Mouse (Mus musculus) induced T-regulatory cell, adult 2 months (primary cell): ENCODE data around the gene Zglp1.
A peak's percentile ranks its signal among the peaks of the same experiment; 100 is the strongest.
"Not testable (repeated sequence)": the region's sequence is repeated elsewhere in the genome, so short reads cannot be mapped to it uniquely, and the experiment has no call there.

Experiments
- DNase-seq: peaks from one replicate; pipeline ENCODE4 v3.0.0-alpha.2; 2012; ENCODE audit warnings: low read depth

Gene Zglp1

GRCm38 (mm10) chr9:21072641-21073040 lies 5.7 kb upstream of the Zglp1 start:
- DNase-seq = peak; percentile 37

DNA sequence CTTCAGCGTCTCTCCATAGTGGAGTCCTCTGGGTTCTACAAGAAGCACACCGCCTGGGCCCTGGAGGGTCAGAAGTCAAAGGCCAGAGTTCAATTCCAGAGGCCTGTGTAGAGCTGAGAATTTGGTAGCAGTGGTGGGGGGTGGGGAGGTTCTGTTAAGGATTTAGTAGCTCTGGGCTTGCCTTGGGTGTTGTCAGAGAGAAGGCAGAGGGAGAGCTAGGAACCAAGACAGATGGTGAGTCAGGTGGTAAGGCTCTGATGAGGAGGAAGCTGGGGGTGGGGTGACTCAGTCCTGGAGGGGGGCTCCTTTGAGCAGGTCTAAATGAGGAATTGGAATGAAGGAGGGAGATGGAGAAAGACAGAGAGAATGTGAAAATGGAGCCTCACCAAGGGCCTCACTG lies 4.0 kb downstream of the Zglp1 start:
- DNase-seq = no peak

- no peak for DNase-seq
Measured at GRCm38 (mm10) chr9:21051578-21051977, 15.3 kb downstream of the Zglp1 start.

GRCm38 (mm10) chr9:21045235-21045634 lies 21.7 kb downstream of the Zglp1 start:
- DNase-seq = no peak

DNA sequence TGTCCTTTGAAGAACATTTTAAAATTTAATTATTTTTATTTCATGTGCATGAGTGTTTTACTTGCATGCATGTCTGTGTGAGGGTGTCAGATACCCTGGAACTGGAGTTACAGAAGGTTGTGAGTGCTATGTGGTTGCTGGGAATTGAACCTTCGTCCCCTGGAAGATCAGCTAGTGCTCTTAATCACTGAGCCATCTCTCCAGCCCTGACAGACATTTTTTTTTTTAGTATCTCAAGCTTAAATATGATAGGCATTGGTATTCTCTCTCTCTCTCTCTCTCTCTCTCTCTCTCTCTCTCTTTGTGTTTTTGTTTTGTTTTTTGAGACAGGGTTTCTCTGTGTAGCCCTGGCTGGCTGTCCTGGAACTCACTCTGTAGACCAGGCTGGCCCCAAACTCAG lies 22.1 kb downstream of the Zglp1 start:
- DNase-seq = not testable (repeated sequence)

- no peak for DNase-seq
Measured at GRCm38 (mm10) chr9:21043563-21043962, 23.3 kb downstream of the Zglp1 start.

DNA sequence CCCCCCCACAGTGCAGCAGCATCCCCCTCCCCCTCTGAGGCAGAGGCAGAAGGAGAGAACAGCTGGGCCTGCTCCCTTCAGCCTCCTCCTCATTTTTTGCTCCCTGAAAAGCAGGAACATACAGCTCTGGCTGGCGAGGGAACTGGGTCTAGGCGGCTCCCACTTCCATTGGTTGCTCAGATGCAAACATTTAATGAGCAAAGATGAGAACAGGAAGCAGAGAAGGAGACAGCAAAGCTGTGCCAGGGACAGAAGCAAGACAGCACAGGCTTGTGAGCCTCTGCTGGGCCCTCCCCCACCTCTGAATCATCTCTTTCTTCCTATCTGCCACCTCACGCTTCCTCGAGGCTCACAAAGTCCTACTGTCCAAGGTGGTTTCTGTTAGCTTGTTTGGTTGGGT lies 25.6 kb downstream of the Zglp1 start:
- no peak for DNase-seq

DNA sequence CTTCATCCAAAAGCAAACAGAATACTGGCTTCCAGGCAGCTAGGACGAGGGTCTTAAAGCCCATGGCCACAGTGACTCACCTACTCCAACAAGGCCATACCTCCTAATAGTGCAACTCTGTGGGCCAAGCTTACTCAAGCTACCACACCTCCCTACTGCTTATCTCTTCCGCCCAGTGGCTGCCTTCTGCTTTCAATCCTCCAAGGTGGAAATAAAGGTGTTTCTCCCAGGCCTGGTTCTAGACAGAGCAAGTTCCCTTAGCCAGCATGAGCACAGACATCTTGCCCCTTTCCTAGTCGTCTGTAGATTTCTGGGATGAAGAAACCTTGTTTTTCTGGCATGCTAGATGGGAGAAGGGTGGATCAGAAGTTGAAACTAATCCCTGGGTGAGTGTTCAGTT lies 27.1 kb downstream of the Zglp1 start:
- no peak for DNase-seq

DNA sequence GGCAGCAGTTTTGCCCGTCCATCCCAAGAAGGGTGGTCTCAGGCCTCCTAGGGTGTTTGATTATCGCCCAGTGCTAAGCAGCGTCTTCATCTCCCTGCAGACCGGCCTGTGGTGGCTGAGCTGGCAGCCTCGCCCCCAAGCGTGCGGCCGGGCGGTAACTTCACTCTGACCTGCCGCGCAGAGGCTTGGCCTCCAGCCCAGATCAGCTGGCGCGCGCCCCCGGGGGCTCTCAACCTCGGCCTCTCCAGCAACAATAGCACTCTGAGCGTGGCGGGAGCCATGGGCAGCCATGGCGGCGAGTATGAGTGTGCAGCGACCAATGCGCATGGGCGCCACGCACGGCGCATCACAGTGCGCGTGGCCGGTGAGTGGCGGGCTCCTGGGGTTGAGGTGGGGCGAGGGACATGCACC lies 29.4 kb downstream of the Zglp1 start:
- DNase-seq = no peak

DNA sequence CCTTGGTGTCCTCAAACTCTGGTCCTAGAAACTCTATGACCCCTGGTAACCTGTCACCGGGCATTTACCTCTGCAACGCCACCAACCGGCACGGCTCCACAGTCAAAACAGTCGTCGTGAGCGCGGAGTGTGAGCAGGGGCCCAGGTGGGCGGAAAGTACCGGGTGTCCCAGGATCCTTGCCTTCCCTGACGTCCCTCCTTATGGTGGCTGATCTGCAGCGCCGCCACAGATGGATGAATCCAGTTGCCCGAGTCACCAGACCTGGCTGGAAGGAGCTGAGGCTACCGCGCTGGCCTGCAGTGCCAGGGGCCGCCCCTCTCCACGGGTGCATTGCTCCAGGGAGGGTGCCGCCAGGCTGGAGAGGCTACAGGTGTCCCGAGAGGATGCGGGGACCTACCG lies 30.2 kb downstream of the Zglp1 start:
- no peak for DNase-seq

DNA sequence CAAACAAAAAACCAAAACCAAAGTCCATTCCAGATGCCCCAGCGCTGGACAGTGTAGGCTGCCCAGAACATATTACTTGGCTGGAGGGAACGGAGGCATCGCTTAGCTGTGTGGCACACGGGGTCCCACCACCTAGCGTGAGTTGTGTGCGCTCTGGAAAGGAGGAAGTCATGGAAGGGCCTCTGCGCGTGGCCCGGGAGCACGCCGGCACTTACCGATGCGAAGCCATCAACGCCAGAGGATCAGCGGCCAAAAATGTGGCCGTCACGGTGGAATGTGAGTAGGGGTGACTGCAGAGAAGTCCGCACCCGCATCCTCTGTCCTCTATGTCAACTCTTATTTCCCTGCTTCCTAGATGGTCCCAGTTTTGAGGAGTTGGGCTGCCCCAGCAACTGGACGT lies 30.7 kb downstream of the Zglp1 start:
- DNase-seq = no peak

DNA sequence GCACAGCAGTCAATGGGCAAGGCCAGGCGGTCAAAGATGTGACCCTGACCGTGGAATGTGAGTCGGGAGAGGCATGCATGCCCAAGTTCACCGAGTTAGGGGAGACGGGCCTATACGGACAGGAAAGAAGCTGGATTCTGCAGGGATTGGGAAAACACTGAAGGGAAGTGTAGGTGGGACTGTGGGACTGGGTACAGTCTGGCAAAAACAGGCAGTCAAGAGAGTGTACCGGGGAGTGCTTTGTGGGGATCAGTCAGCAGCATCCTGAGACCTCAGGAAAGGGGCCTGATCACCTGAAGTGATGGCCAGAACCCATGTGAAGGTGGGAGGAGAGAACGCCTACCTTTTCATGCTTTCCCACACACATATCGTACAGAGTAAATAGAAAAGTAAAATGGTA lies 31.3 kb downstream of the Zglp1 start:
- no peak for DNase-seq

GRCm38 (mm10) chr9:21034481-21035085 lies 32.3 kb downstream of the Zglp1 start:
- DNase-seq = peak; percentile 64

- peak; percentile 97 for DNase-seq
Measured at GRCm38 (mm10) chr9:21033136-21033535, 33.8 kb downstream of the Zglp1 start.

- no peak for DNase-seq
Measured at GRCm38 (mm10) chr9:21032491-21032890, 34.4 kb downstream of the Zglp1 start.

DNA sequence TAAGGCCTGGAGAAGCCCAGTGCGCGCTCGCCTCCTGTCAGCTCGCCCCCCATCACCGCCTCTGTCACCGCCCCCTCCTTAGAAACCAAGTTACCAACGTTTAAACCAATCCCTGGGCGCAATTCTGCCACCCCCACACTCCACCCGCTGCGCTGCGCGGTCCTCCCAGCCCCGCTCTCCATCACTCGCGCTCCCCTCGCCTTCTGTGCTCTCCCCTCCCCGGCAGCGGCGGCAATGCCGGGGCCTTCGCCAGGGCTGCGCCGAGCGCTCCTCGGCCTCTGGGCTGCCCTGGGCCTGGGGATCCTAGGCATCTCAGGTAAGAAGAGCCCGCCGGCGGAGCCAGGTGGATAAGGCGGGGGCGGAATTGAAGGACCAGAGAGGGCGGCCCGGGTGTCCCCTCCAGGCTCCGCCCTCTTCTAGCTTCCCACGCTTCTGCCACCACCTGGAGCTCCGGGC lies 35.0 kb downstream of the Zglp1 start, which contains the start of gene Icam5:
Gene Icam5 (plus strand): TSS at position 178 of the 456 bp plus-strand sequence.
- peak; percentile 77 for DNase-seq

DNA sequence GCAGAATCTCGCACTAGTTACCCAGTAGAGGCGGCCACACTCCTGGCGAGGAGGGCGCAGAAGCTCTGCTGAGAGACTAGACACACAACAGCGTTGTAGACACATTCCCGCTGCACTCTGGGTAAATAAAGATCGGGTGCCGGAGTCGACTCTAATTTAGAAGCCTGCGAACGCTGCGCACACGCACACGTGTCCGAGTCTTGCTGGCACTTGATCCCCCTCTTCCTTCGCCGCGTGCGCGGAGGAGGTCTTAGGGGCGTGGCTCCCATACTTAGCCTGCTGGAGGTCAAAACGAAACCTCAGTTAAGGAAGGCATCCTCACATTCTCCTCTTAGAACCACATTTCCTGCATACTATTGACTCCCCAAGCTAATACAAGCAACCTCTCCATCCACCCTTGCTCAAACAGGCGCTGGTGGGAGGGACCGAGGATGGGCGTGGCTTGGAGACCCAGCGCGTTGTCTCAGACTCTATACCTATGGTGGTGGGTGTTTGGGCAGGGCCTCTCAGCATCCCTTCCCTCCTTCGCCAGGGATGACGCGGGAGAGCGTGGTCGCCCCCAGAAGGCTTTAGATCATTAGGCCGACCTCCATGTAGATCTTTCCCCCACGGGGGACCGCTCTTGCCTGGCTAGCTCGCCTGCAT lies 35.5 kb downstream of the Zglp1 start:
- DNase-seq = peak; percentile 89

- peak; percentile 99 for DNase-seq
Measured at GRCm38 (mm10) chr9:21030781-21031250, 36.1 kb downstream of the Zglp1 start.

DNA sequence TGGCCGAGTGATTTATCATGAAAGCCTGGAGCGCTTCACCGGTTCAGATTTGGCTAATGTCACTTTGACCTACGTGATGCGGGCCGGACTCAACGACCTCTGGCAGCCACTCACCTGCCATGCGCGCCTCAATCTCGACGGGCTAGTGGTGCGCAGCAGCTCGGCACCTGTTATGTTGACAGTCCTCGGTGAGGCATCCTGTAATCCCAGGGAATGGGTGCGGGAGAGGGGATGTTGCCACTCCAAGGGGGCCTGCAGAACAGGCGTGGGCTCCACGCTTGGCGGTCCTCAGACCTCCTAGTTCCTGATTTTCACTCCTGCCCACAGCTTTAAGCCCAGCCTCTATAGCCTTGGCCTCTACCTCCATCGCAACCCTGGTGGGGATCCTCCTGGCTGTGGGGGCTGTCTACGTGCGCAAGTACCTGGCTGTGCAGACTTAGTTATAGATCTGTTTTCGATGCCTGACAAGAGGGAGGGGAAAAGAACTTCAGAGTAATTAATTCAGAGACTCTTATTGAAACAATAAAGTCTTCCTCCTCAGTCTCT lies 36.8 kb downstream of the Zglp1 start:
- peak; percentile 53 for DNase-seq

DNA sequence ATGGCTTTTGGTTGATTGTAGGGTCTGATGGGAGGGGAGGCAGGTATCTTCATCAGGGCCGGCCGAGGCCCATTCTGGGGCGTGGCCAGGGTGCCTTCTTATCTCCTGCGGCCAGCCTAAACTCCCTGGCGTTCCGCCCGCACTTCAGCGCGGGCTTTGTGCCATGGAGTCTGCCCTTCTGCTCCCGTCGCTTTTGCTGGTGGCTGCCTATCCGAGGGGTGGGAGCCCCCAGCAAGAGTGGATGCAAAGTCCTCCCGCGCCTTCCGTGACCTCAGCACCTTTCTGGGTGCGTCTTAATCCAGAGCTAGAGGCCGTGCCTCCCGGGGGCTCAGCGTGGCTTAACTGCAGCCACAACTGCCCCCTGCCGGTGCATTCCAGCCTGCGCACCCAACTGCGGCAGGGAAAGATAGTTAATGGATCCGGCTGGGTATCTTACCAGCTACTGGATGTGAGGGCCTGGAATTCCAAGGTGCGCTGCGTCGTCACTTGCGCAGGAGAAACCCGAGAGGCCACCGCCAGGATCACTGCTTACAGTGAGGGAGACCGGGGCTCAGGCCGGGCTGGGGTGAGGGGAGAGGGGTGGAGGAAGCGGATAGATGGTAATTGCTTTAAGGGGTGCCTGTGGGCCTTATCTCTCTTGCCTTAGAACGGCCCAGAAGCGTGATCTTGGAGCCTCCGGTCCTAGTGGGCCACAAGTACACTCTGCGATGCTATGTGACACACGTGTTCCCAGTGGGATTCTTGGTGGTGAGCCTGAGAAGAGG lies 37.4 kb downstream of the Zglp1 start, which contains the start of gene Icam4:
Gene Icam4 (plus strand): TSS at position 83 of the 764 bp plus-strand sequence.
- DNase-seq = peak; percentile 85

DNA sequence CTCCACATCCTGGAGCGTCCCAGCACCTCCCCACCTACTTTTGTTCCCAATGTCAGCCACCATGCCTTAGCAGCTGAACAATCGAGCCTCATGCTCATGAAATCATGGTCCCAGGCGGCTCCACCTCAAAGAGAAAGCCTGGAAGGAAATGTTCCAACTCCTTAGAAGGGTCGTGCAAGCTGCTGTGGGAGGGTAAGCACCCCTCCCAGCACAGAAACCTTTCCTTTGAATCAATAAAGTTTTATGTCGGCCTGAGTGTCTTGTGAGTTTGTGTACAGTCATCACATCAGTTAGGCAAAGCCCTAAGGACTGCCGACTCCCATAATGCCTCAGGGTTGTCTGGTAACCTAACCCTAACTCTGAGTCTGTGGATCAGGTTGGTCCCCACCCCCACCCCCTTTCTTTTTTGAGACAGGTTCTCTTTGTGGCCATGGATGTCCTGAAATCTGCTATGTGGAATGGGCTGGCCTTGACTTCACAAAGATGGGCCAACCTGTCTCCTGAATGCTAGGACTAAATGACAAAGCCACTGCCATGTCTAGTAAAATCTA lies 38.3 kb downstream of the Zglp1 start:
- DNase-seq = no peak

DNA sequence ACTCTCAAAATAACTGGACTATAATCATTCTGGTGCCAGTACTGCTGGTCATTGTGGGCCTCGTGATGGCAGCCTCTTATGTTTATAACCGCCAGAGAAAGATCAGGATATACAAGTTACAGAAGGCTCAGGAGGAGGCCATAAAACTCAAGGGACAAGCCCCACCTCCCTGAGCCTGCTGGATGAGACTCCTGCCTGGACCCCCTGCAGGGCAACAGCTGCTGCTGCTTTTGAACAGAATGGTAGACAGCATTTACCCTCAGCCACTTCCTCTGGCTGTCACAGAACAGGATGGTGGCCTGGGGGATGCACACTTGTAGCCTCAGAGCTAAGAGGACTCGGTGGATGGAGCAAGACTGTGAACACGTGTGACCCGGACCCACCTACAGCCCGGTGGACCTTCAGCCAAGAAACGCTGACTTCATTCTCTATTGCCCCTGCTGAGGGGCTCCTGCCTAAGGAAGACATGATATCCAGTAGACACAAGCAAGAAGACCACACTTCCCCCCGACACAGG lies 39.1 kb downstream of the Zglp1 start:
- no peak for DNase-seq
